Mouse (Mus musculus): Measurements from ENCODE around the gene Frmd4a.

The Frmd4a gene

DNA sequence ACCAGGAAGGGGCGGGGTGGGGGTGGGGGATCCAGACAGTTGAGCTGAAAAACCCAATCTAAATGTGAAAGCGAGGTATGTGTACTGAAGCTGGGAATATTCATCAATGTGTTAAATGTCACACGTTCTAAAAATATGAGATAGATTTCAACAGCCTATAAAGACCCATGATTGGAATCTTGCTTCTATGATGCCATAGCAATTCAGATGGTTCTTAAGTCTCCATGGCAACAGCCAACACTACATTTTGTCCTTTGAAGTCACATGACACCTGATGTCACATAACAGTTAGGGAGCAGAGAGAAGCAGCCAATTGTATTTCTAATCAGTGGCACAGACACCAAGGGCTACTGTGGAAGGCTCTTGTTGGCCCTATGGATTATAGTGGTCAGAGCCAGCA lies 120.0 kb downstream of the Frmd4a start:
- DNase-seq (ENCODE audit: low read depth) = no peak

- DNase-seq (ENCODE audit: low read depth) = no peak
Observed at GRCm38 (mm10) chr2:4142221-4142950, 124.9 kb downstream of the Frmd4a start.

DNA sequence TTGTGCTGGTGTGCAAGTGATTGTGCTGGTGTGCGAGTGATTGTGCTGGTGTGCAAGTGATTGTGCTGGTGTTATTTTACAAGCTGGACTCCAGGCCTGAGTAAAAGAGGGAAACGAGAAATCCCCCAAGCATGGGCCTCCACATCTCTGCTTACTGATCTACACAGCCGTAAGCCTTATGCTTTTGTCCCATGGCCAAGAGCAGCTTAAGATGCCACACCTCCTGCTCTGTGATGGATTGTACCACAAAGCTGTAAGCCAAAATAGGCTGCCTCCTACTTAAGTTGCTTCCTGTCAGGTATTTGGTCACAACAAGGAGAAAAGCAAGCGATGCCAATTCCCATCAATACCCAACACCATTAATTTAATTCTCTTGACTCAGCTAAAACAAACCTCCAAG lies 126.9 kb downstream of the Frmd4a start:
- DNase-seq (ENCODE audit: low read depth) = no peak

DNA sequence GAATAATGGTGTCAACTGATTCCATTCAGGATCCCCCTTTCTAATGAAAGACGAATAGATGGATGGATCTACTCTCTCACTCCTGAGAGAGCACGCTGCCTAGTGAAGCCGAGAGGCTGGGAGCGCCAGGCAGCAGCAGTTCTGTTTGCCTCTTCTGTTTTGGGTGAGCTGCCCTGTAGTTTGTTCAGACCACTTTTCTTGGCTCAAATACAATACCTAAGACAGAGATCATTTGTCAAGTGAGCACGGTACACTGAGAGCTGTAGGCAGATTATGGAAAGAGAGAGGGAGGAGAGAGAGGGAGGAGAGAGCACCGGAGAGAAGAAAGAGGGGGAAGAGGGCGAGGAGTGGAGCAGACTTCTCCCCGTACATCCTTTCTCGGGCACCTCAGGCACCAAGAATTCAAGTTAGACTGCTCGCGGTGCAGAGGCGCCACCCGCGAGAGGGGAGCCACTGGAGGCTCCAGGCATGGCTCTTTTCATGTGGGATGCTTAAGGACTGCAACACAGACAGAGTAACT lies 135.1 kb downstream of the Frmd4a start:
- no peak for DNase-seq (ENCODE audit: low read depth)

DNA sequence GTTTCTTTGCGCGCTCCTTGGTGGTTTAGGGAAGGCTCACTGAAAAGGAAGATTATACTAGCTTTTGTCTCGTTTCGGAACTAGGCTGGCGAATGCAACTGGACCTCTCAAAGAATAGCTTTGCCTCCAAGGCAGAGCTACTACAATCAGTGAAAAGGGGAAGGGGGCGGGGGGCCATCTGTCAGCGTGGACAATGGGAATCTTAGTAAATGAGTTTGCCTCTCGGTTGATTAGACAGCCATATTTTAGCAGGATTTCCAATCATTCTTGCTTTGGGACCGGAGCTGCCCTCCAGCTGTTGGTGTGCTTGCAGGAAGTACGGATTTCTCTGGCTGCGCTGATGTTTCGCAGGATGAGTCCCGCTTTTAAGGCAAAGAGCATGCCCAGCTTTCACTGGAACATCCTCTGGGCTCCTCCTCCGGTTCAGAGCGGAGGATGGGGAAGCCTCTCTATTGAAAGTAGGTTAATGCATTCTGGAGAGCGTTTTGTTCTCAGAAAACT lies 135.7 kb downstream of the Frmd4a start:
- DNase-seq (ENCODE audit: low read depth) = no peak

- no peak for DNase-seq (ENCODE audit: low read depth)
Observed at GRCm38 (mm10) chr2:4154036-4154653, 136.6 kb downstream of the Frmd4a start.

GRCm38 (mm10) chr2:4154654-4155047 lies 137.1 kb downstream of the Frmd4a start:
- DNase-seq (ENCODE audit: low read depth) = no peak

DNA sequence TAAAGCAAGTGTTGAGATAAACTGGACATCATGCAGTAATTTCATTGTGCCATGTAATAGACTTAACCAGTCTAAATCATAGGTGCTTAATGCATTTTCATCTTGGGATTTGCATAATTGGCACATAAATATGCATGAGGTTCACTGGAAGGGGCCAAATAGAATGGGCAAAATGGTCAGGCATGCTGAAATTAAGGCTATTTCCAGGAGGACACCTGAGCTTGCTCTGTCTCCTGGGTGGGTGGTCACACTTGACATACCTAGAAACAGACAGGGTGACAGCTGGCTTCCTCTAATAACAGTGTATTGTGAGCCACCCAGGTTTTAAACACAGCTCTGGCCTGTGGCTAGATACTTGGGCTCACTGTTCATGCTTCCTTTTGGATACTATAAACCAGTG lies 137.9 kb downstream of the Frmd4a start:
- no peak for DNase-seq (ENCODE audit: low read depth)

DNA sequence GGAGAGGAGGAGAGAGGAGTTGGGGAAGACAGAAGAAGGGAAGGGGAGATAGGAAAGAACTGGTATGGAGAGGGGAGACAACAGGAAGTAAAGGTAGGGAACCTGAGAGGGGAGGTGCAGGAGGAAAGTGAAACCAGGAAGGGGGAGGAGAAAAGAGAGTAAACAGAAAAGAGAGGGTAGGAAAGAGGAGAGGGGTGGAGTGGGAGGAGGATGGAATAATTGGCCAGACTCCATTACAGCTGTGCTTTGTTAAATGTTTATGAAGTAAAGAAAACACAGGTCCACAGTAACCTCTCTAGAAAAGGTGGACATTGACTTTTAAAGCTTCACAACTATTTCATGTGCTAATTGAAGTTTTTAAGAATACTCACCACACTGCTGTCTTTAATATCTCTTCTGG lies 139.0 kb downstream of the Frmd4a start:
- DNase-seq (ENCODE audit: low read depth) = no peak

GRCm38 (mm10) chr2:4157396-4157795 lies 139.9 kb downstream of the Frmd4a start:
- no peak for DNase-seq (ENCODE audit: low read depth)

DNA sequence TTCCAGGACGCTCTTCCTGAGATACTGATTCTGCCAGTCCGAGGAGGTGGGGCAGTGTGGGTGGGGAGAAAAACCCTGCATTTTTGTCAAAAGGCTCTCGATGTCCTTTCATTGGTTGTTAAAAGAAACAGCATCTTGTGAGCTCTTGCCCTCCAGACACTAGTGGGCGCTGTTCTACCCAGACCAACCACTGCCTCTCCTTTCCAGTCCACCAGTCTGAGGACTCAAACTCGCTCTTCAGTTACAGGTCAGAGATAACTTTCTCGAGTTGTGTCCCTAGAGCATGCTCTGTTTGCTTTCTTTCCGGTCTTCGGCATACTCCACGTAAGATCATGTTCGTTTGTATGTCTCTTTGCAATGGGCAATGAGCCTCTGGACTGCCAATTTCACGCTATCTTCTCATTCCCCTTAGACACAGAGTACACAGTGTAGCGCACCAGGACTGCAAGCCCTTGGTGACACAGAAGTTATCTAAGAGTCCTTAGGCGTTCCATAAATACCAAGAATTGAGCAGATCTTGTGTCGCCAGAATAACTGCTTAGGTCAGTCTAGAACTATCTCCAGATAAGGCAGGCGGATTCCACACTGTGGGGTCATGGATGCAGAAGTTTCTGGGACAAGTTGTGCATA lies 142.2 kb downstream of the Frmd4a start:
- DNase-seq (ENCODE audit: low read depth) = peak; percentile 35

GRCm38 (mm10) chr2:4166191-4166590 lies 148.7 kb downstream of the Frmd4a start:
- DNase-seq (ENCODE audit: low read depth) = no peak

- no peak for DNase-seq (ENCODE audit: low read depth)
Observed at GRCm38 (mm10) chr2:4167131-4167530, 149.6 kb downstream of the Frmd4a start.

DNA sequence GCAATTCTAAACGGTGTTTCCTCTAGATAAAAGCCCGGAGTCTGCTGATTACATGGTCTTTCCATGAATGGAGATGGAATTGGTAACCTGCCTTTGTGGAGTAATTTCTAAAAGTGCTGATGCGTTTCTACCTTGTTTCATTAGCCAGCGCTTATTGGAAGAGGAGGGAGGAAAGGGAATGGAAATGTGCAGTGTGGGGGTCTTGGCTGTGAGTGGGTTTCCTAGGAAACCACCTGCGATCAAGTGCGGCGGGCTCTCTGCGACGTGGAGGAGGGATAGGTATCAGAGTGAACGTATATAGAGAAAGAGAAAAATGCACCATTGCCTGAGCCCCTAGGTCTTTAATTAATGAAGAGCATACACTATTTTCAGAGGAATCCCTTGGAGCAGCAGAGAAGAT lies 152.2 kb downstream of the Frmd4a start:
- no peak for DNase-seq (ENCODE audit: low read depth)

DNA sequence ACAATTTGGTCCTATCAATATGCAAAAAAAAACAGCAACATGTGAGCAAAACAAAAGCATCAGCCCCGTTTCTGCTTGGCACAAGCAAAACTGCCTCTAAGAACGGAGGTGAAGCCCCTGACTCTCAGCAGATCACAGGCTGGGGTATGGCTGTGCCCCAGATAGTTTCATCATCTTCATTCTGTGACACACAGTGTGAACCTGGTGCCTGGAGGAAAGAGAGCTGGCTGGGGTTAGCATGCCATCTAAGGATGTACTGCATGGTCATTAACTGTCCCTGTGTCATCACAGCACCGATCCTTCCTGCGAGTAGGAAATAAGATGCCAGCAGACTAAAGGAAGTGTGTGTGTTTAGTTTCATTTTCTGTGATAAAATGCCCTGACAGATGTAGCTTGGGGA lies 152.7 kb downstream of the Frmd4a start:
- no peak for DNase-seq (ENCODE audit: low read depth)

DNA sequence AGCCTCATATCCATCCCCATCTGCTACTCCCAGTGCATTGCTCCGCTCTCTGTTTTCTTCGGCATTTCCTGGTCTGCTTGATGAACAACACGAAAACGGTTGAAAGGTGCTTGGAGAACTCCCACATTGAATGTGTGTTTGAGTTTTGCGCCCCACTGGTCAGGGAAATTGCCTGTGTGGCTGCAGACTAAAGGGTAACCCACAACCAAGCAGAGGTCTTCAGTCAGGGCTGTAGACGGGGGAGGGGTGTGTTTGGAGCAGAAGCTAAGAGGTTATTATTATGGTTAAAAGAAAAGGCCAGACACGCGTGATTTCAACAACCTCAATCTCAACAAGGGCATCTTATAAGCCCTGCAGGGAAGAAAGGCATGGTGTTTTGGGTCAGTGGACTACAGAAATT lies 167.5 kb downstream of the Frmd4a start:
- no peak for DNase-seq (ENCODE audit: low read depth)

DNA sequence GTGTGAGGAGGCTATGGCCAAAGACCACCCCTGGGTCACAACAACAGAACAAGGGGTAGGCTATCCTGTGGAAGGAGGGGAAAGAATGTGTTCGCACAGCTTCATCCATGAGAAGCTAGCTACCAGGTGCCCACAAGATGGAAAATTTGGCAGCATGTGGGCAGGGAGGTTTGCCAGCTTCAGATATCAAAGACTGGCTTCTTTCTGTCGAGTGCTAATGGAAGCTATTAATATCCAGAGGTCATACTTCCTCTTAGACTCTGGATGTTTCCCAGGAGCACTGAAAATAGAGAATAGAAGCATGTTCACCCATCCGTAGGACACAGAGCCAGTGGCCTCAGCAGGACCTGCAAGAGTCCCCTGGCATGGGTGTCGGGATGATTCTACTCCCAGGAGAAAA lies 170.0 kb downstream of the Frmd4a start:
- DNase-seq (ENCODE audit: low read depth) = no peak

DNA sequence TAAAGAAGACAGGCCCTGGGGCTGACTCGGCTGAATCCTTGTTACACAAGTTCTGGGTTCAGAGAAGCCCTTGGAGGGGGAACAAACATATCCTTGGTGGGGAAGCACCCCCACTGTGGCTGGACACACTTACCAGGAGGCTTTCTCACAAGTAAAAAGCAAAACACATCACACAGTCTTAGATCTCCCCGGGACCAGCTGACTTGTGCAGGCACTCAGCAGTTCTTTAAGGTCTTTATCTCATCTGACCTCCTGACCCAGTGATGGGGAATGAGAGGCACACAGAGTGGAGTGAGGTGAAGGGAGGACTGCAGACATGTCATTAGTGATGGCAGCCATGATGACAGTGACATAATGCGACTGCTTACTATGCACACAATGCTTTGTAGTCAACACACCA lies 170.8 kb downstream of the Frmd4a start:
- no peak for DNase-seq (ENCODE audit: low read depth)

GRCm38 (mm10) chr2:4190345-4190744 lies 172.8 kb downstream of the Frmd4a start:
- DNase-seq (ENCODE audit: low read depth) = no peak

- no peak for DNase-seq (ENCODE audit: low read depth)
Observed at GRCm38 (mm10) chr2:4190995-4191394, 173.5 kb downstream of the Frmd4a start.

DNA sequence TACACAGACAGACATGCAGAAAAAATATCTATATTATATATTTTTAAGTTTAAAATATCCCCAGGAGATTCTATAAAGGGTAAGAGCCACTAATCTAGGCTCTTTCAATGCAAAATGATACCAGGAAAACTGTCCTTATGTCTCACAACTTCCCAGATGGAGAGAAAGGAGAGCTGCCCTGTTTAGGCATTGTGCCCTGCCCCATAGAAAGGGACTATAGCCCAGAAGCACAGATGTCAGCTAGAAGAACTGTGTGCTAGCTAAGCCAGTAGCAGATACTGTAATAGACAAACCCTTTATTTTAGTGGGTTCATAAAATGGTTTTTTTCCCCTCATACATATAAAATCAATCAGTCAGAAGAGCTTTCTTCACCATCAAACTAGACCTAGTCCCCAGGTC lies 175.7 kb downstream of the Frmd4a start:
- DNase-seq (ENCODE audit: low read depth) = no peak

- DNase-seq (ENCODE audit: low read depth) = no peak
Observed at GRCm38 (mm10) chr2:4194324-4195014, 177.0 kb downstream of the Frmd4a start.

DNA sequence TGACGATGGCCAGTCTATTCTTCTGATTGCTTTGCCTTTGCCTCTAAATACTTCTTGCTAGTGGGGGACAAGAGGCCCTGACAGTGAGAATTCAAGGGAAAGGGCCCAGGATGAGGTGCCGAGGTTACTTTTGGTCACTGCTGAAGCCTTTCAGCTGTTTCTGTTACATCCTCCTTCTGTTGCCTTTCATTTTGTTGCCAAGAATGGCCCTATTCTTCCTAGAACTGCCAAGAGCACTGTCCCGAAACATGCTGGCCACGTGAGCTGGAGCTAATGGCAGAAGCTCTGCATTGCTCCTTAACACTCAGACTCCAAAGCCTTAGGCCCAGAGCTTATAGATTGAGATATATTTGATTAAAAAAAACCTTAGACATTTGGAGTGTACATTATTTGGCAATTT lies 178.5 kb downstream of the Frmd4a start:
- DNase-seq (ENCODE audit: low read depth) = no peak
